Mouse (Mus musculus) forebrain, embryonic 11.5 days (tissue): ENCODE data around the gene 1810062G17Rik. TPM values are rescaled to one million over a fixed set of nuclear protein-coding genes. Genes with fewer than 3 reads are reported as not detected.

Source experiments
- ATAC-seq: fragments of 200-750 bp; cut with Nextera tagmentation; replicated peaks from 2 replicates; pipeline ENCODE4 v1.8.0; 2017; ENCODE audit warnings: moderate TSS enrichment; ENCODE audit not compliant: low FRiP score
- DNase-seq: peaks from one replicate; pipeline ENCODE4 v3.0.0-alpha.2; 2017; ENCODE audit warnings: low spot score
- H3K27ac ChIP-seq: fragments of 300-500 bp; sonication (generic); 2 replicates; pipeline ENCODE4 v1.5.1; 2014; ENCODE audit warnings: low read depth, low read length
- H3K27me3 ChIP-seq: fragments of 300-500 bp; sonication (generic); 2 replicates; pipeline ENCODE4 v1.6.1; 2014; ENCODE audit warnings: mild to moderate bottlenecking, low read length, mixed read lengths; ENCODE audit not compliant: control insufficient read depth, insufficient read depth
- H3K36me3 ChIP-seq: fragments of 300-500 bp; sonication (generic); 2 replicates; pipeline ENCODE4 v1.6.1; 2014; ENCODE audit warnings: mild to moderate bottlenecking, low read length, moderate library complexity, mixed read lengths; ENCODE audit not compliant: control insufficient read depth, insufficient read depth
- H3K4me1 ChIP-seq: fragments of 300-500 bp; sonication (generic); replicated peaks from 2 replicates; pipeline ENCODE4 v1.6.1; 2014; ENCODE audit warnings: low read length, mixed read lengths; ENCODE audit not compliant: control insufficient read depth, insufficient read depth
- H3K4me2 ChIP-seq: fragments of 300-500 bp; sonication (generic); 2 replicates; pipeline ENCODE4 v1.6.1; 2014; ENCODE audit warnings: low read depth, mild to moderate bottlenecking, low read length, moderate library complexity, mixed read lengths; ENCODE audit not compliant: severe bottlenecking
- H3K4me3 ChIP-seq: fragments of 300-500 bp; sonication (generic); 2 replicates; pipeline ENCODE4 v1.5.1; 2014; ENCODE audit warnings: low read depth, low read length
- H3K9ac ChIP-seq: fragments of 300-500 bp; sonication (generic); 2 replicates; pipeline ENCODE4 v1.6.1; 2014; ENCODE audit warnings: low read length
- H3K9me3 ChIP-seq: fragments of 300-500 bp; sonication (generic); 2 replicates; pipeline ENCODE4 v1.6.1; 2016; ENCODE audit warnings: low read length, mixed read lengths; ENCODE audit not compliant: control insufficient read depth
- WGBS: fragments of 180-500 bp; shearing (Covaris S2); extraction: QIAGEN DNeasy Blood & Tissue Kit; methylation state at CpG from one replicate; pipeline ENCODE4 v1.1.7; 2014; 5-methylcytosine and 5-hydroxymethylcytosine counted together
- microRNA-seq: library from miRNA; unstranded; fragments of <30 nt; microRNA quantifications from one replicate; pipeline ENCODE4, GENCODE M21; 2016; ENCODE audit not compliant: insufficient number of aligned reads
- polyA plus RNA-seq: library from polyadenylated mRNA; unstranded; fragments of >200 nt; fragmentation: Nextera tagmentation; extraction: Ambion mirVana; gene quantifications from 2 replicates; pipeline ENCODE4 v1.2.1, GENCODE M21; 2014

The 1810062G17Rik gene
- polyA plus RNA-seq, 1 experiment from 2014 or later: 0.43 TPM

DNA sequence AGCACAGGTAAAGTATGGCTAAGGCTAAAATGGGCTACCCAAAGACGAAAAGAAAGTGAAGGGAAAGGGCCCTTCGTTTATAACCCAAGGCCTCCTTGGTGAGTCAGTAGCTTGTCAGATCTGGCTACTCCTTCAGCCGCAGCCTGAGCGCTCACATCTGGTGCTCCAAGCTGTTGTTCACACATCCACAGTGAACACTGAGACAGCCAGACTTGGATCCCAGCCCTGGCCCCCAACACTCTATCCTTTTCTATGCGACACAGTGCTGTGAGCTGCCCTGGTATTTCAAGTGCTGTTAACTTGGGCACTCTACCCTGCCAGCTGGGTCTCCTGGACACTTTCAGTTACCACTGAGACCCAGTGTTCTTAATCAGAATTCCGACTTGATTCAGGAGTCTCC, 54.6 kb downstream of the 1810062G17Rik start:
- no peak for DNase-seq
- no peaks in the 10 kb centered on the region for H3K4me1 ChIP-seq
- H3K4me3 ChIP-seq: no peak overlapping the region
- H3K9ac ChIP-seq: no peak overlapping the region
- no peak for ATAC-seq
- no peaks in the 10 kb centered on the region for H3K36me3 ChIP-seq
- WGBS: 92% methylated on average over 6 of the region's 6 CpGs
- H3K9me3 ChIP-seq: no peaks in the 10 kb centered on the region
- H3K27me3 ChIP-seq: peaks cover 2% of the 10 kb centered on the region; the same call in 1 of the 2 replicates
- no peak overlapping the region for H3K4me2 ChIP-seq
- H3K27ac ChIP-seq: no peak overlapping the region

DNA sequence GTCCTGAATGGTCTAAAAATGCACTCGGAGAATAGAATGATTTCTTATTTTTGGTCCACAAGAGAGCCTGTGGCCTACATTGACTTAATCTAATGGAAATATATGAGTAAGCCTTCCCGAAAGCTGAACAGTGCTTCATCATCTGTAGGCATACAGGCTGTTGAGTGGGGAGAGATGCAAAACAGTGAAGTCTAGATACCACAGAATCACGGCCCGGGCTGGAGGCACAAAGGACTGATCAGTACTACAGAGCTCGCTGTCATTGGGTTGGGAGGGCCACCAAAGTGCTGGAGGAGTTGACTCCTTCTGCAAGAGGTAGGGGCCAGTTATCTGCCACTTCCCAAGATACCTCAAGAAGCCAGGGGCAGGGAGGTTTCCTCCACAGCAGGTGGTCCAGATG, 55.0 kb downstream of the 1810062G17Rik start:
- H3K4me3 ChIP-seq: no peak overlapping the region
- no peak overlapping the region for H3K9ac ChIP-seq
- H3K4me1 ChIP-seq: no peaks in the 10 kb centered on the region
- DNase-seq: no peak
- H3K36me3 ChIP-seq: no peaks in the 10 kb centered on the region
- WGBS: 82% methylated on average over 5 of the region's 5 CpGs
- ATAC-seq: no peak
- no peak overlapping the region for H3K4me2 ChIP-seq
- H3K27me3 ChIP-seq: peaks cover 2% of the 10 kb centered on the region; the same call in 1 of the 2 replicates
- no peak overlapping the region for H3K27ac ChIP-seq
- no peaks in the 10 kb centered on the region for H3K9me3 ChIP-seq

DNA sequence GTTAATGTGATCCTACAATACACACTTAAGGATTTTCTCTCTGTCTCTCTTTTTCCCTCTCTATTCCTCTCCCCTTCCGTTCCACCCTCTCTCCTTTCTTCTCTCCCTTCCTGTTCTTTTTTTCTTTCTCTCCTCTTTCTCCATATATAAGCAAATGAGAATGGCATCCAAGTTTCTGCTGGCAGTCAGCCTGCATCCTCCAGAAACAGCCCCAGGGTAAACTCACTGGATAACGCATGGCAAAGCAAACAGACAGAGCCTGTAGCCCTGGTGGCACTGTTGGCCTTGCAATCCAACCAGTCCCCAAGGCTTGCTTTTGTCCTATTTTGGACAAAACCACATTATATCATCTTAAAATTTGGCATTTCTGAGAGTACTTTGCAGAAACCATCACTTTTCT, 55.5 kb downstream of the 1810062G17Rik start:
- DNase-seq (no peak), ATAC-seq (no peak)
- 45% methylated on average over 2 of the region's 2 CpGs for WGBS

More for the DNA sequence above, 55.5 kb downstream of the 1810062G17Rik start:
- no peaks in the 10 kb centered on the region for H3K36me3 ChIP-seq
- no peak overlapping the region for H3K4me3 ChIP-seq
- H3K9ac ChIP-seq: no peak overlapping the region
- no peak overlapping the region for H3K27ac ChIP-seq
- H3K4me2 ChIP-seq: no peak overlapping the region
- no peaks in the 10 kb centered on the region for H3K9me3 ChIP-seq
- no peaks in the 10 kb centered on the region for H3K4me1 ChIP-seq
- H3K27me3 ChIP-seq: peaks cover 2% of the 10 kb centered on the region; the same call in 1 of the 2 replicates

Small RNA genes lying within 50 kb of the gene (microRNA-seq; reads per million reads assigned to microRNA genes)
- not detected for gene Mir7009

Other genes with a start within 250 kb of the 1810062G17Rik start
- gene Anxa5, start within 50 bp of the 1810062G17Rik start, polyA plus RNA-seq: 85.6 and 111 TPM in 2 replicates
- gene Gm11549, start 45.9 kb downstream of the 1810062G17Rik start, polyA plus RNA-seq: 0.64 and 0.99 TPM in 2 replicates
- gene Exosc9, start 76.7 kb downstream of the 1810062G17Rik start, polyA plus RNA-seq: 101 and 103 TPM in 2 replicates
- 333 and 338 TPM in 2 replicates for gene Ccna2, start 96.2 kb downstream of the 1810062G17Rik start, polyA plus RNA-seq
- 23.4 and 23.5 TPM in 2 replicates for gene Bbs7, start 137.5 kb downstream of the 1810062G17Rik start, polyA plus RNA-seq
- gene Trpc3, start 214.2 kb downstream of the 1810062G17Rik start, polyA plus RNA-seq: 4.0 and 7.0 TPM in 2 replicates